Mouse (Mus musculus) retina, embryonic 14.5 days (tissue): ENCODE measurements at regions not wholly inside any gene's neighbourhood (a gene's known extent, or its start where the extent isn't known, plus 50 kb on each side); places are given as distances from the start of the nearest gene placed in this dataset.
A peak's percentile ranks its signal among the peaks of the same experiment; 100 is the strongest.
"Not testable (repeated sequence)": the region's sequence is repeated elsewhere in the genome, so short reads cannot be mapped to it uniquely, and the experiment has no call there.

Experiments used
- DNase-seq: peaks from one replicate; pipeline ENCODE4 v3.0.0-alpha.2; 2015; ENCODE audit warnings: low spot score

DNA sequence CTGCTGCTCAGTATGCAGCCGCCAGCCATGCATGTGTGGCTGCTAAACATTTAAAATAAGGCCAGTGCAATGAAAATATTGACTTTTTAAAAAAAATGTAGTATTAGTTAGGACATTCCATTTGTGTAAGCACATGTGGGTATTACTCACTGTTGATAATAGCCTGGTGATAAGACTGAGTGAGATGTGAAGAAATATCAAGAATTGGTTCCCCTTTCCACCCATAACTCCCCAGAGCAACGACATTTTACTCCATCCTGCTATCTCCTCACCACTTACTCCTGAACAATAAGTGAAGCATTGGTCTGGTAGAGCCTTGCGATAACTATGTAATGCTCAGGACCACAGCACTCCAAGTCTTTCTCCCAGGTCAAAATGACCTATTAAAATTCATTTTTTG lies 178.2 kb downstream of the Enc1 start:
- no peak for DNase-seq

DNA sequence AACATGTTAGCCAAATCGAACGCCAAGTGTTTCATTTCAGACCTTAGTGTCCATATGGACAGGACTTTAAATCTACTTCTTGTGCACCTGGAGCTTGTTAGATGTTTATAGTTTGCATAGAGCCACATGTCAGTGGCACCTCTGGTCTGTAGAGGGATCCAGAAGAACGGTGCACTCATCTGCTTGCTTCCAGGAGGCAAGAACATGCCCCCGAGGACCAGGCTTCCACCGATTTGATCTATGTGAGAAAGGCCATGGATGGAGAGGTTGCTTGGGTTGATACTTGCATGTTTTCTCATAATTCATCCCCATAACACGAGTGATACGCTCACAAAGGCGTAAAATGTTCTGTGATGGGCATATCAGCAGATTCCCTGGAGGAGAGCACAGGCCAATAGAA lies 177.8 kb downstream of the Enc1 start:
- no peak for DNase-seq

DNA sequence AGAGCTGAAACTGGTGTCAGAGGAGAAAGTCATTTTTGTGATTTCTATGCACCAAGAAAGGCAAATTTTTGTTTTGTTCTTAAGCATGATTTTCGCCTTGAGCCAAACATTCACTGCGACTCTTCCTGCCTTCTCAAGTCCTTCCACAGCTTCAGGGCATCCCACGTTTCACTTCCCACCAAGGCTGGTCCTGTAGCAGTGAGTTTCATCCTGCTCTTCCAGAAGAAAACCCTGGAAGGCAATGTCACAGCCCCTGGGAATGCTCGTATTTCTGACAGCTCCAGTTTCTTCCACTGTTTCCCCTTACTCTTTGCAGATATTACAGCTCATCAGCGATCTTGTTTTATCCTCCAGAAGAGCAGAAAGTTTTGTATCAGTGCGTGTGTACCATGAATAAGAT lies 177.2 kb downstream of the Enc1 start:
- no peak for DNase-seq

DNA sequence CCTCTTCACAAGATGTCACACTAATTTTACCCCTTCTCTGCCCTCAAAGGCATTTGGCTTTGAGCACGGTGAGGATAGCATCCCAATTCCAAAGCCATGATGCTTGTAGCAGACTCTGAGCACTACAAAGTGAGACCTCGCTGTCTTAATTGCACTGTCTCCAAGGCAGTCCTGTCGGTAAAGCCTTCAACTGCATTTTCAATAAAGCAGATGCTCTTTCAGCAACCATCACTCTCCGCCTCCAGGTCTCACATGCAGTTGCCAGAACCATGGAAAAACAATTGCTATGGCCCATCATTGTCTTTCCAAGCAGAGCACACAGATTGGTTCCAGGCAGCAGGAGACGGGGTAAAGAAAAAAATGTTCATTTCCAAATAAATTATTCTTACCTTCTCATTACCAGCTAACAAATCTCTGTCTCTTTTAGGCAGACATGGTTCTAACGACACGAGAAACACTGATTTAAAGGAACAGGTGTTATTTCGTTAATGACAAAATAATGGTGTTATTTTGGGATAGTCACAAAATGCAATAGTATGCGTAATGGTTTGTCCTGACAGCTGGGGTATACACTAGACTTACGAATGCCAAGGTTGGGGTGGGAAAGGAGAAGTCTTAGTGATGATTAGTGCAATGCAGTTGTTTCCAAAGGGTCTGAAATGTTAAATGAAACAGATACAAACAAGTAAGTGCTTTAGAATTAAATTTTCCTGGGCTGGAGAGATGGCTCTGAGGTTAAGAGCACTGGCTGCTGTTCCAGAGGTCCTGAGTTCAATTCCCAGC lies 175.2 kb downstream of the Enc1 start:
- no peak for DNase-seq

DNA sequence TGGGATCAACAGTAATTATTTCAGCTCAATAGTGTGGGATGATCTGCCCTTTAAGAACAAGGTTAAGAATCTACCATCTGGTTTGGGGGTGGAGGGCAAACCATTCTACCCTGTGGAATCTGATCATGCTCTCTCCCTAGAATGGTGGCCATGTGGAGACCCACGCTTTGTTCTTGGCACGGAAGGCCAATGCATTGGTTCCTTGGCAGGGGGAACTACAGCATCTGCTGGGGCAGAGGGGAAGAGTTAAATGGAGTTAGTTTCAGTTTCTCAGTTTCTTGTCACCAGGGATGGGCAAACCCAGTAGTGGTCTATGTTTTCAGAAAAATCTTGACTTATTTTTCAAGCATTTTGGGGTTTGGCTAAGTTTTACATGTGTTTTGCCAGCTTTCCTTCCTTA lies 174.5 kb downstream of the Enc1 start:
- DNase-seq: no peak

DNA sequence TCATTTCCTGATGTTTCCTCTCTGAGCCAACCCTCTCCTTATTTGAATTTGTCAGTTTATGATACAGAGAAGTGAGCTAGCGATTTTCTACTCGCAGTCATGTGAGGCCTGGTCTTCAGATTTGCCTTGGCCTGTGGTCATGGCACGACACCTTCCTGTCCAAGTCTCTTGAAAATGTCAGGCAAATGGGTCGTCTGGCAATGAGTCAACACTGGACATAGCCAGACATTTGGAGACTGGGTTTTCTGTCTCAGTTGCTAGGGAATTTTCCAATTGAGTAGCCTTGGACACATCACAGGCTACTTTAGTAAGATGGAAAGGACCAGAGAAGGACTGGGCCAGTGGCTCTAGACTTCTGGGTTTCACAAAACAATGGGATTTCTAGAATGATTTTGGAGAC lies 171.2 kb downstream of the Enc1 start:
- DNase-seq: no peak

DNA sequence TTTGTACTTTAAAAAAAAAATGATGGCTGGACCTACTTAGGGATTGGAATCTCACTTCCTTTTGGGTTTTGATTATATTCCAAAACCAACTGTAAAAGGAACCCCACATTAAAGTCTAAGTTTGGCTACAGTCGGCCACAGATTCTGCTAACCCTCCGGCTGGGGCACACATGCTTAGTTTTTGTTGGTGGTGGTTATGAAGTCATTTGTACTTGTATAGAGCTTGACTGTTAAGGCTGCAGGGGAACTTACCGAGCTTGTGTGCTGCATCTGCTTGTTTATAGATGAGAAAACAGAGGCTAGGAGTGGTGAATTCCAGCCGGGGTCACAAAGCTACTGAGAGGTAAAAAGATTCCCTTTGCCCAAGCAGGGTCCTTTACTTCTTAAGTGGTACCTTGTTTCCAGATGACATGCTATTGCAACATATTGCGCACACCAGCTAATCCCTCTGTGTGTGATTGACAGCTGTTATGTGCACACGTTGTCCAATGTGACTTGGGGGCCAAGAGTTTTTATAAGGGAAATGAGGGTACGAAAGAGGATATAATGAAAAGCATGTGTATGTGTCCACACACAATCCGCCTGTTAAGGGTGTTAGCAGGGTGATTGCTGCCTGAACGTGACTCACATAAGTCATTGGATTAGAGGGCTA lies 169.8 kb downstream of the Enc1 start:
- no peak for DNase-seq

DNA sequence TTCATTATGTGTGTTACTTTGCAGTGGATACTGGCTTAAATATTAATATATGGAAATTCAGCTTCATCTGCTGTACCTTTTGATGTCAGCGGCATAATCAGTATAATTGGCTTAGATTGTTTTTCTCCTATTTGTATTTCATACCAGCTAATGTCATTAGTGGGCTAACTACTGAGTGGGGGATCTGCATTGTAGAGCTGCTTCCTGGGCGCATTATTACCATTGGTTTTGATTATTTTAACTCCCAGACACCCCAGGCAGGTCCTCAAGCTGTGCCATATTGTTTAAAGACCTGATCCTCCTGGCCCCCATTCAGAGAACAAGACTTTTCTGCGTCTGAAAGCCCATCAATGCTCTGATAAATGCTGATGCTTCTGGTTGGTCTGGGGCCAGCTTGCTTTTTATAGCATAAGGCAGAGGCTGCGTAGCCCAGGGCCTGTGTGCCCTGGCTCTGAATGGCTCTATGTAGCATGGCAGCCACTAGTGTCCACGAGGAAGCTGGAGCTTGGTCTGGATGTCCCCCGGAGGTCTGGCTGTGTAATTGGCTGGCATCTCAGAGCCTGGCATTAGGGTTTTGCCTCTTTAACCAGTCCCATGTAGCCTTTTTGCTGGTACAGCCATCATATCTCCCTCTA lies 169.1 kb downstream of the Enc1 start:
- no peak for DNase-seq

DNA sequence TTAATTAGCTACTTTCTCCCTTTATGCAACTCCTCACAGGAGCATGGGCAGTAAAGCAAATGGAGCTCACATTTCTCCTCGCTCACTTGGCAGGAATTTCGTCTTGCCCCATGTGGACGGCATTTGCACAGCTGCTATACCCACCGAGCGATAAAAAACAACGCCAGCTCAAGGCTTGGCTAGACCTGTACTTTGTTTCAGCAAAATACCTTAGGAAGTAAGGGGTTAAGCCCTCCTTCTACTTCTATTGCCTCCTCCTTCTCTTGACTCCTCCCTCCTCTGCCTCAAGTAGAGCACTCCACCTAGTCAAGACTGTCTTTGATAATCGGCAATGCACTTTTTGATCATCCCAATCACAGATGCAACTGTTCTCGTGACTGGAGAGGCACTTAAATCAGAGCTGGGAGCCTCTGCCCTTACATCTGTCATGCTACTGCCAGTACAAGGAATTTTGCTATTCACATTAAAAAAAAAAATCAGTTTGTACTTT lies 168.4 kb downstream of the Enc1 start:
- no peak for DNase-seq

DNA sequence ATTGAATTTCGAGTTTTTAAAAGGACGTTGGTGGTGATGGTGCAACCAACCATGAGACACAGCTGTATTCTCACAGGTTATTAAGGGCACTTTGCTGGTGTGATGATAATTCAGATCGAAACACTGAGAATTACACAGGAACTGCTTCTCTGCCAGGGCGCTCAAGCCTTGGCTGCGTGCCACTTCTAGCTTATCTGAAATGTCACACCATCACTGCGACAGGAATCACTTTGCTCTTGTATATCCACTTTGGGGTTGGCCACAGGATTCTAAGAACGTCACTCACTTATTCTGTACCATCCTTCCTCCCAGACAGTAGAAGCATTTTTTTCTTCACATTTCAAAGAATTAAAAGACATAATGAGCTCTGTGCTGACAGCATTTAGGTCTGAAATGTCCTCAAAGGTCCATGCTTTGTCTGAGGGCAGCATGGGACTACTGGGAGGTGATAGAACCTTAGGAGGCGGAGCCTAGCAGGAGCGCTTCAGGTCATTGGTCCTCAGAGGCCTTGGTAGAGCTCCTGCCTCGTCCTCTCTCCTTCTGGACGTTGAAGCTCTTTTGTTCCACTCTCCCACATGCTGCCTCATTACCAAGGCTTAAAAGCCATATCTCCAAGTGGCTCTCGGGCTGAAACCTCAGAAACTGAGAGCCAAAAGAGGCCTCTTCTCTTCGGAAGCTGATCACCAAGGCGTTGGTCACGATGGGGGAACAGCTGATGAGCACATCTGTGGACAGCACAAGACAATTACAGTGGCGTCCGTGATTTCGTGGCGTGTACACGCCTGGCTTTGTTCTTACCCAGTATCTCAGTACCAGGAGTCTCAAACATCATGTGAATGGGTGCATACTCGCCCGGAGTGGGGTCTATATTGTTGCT lies 167.7 kb downstream of the Enc1 start:
- DNase-seq: peak; percentile 32

DNA sequence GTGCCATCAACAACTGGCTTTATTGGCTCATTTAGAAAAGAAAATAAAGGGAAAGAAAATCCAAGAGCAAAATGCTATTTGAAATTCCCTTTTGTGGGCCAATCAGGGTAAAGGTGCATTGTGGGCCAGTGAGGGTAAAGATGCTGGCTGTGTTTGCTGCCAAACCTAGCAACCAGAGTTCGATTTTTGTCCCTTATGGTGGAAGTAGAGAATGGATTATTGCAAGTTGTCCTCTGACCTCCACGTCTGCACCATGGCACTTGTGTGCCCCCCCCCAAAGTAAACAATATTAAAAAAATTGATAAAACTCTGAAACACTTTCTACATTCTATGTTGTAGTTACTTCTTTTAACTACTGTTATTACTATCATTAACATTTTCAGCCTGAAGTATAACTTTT lies 166.9 kb downstream of the Enc1 start:
- DNase-seq: no peak

DNA sequence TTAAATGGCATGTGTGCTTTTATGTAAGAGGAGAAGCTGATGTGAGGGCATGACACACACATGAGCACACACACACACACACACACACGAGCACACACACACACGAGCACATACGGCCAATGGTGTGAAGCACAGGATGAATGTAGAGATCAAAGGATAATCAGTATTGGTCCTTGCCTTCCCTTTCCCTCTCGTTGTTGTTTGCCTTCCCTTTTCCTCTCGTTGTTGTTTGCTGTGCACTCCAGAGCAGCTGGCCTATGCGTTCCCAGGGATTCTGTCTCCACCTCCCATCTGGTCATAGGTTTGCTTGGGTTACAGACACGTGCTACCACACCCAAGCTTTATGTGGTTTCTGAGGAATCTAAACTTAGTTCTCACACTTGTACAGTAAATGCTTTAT lies 165.8 kb downstream of the Enc1 start:
- no peak for DNase-seq

DNA sequence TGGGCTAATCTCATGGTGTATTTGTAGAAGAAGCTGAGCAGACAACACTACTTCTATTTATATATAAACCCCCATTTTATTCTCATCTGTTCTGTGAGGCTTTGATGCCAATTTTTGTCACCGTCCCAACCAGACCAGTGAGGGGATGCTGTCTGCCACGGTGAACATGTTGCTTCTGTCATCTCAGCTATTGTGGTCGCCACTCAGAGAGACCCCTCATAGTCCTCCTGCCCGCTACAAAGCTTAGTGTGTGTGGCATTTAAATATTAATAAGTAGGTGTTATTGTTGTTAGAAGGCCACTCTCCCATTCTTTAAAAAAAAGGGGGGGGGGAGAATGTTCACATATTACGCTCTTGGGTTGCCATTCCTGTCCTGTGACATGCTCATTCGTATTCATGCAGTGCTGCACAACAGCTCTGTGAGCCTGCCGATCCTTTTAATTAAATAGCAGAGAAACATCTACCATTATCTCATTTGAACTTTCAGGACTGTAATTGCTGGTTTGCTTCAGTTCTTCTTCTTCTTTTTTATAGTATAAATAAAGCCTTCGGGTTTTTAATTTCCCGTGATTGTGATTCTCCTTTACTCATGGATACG lies 161.4 kb downstream of the Enc1 start:
- DNase-seq: no peak

DNA sequence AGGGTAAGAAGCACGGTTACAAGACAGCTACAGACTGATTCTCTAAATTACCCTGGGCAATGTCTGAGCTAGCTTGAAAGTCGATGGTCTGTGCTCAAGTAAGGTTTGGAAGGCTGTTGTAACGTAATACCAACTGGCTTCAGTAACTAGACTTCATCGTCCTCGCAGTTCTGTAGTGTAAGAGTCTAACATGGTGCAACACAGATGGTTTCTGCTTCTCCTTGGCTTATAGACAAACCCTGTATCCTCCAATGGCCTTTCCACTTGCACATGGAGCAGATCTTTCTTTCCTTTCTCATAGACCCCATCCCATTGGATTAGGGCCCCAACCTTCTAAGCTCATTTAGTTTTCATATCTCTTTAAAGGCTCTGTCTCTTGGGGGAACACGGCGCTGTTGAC lies 160.7 kb downstream of the Enc1 start:
- DNase-seq: no peak

DNA sequence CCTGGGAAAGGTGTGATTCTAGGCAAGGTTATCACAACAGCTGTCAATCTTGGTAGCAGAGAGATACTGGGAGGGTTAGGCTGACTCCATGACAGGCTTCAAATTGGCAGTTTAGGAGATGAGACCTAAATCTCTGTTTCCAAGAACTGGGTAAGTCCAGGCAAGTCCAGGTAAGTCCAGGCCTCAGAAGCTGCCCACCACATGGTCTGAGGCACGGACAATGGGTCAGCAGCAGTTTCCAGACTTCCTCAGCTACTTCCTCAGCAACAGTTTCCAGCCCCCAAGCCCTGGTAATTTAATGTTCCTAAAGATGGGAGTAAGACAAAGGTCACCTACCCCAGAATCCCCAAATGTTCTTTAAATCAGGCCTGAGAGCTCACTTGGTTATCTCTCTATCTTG lies 157.1 kb downstream of the Enc1 start:
- DNase-seq: no peak

DNA sequence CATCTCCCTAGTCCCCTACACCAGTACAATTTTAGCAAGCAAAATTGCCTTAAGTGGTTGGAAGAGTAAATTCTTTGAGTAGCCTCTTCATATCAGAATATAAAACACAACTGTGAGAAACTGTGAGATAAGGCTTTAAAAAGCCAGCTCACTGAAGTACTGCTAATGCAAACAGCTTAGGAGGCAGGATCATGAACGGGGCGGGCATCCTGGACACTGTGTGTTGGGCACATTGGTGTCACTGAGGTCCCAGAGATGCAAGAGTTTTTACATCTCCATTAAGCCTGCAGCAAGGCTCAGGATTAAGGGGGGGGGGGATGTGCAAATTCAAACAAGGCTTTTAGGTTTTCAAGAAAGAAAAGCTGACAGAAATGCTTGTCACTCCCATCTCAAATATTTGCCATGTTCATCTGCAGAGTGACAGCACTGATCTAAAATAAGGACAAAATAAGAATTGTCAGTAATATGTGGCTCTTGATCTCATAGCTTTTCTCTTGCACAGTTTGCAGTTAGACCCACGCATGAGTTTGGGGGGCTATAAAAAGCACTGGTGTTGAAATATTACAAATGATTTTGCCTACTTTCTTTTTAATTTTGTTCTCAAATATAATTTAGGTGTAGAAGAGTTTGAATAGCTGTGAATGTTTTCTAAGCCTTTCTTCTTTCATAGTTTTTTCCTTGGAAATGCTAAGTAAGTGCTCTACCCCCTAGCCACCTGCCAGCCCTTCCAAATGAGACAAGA lies 156.2 kb downstream of the Enc1 start:
- DNase-seq: no peak

DNA sequence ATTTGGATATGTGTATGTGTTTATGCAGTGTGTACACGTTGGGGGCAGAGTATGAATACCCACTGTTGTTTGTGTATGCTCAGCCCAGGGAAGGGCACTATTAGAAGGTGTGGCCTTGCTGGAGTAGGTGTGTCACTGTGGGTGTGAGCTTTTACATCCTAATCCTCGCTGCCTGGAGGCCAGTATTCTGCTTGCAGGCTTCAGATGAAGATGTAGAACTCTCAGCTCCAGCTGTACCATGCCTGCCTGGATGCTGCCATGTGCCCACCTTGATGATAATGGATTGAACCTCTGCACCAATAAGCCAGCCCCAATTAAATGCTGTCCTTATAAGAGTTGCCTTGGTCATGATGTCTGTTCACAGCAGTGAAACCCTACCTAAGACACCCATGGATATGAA lies 155.4 kb downstream of the Enc1 start:
- not testable (repeated sequence) for DNase-seq

DNA sequence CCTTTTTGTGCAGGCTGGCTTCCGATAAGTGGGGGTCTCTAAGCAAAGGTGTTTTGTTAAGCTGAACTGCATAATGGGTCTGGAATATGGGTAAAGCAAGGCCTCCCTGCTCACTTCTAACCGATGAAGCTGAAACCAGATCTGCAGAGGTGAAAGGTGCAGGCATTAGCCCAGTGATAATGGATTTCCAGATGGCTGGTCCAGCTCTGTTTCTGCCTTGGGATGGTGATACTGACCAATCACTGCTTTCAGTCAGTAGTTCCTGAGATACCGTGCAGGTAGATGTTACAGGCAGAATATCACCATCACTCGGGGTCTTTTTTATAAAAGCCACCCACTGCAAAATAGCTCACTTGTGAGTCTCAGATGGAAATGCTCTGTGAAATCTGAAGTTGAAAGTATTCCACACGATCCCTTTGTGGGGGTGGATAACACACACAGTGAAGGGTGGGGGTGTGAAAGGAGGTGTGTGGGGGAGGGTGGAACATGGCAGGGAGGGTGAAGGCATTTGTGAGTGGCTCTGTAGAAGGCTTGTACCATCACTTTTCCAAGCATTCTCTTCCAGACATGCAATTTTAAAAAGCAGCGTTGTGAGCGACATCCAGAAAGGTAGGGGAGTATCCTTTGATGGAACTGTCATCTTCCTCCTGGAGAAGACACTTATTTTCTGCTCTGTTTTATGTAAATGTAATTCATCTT lies 154.0 kb downstream of the Enc1 start:
- DNase-seq: no peak

DNA sequence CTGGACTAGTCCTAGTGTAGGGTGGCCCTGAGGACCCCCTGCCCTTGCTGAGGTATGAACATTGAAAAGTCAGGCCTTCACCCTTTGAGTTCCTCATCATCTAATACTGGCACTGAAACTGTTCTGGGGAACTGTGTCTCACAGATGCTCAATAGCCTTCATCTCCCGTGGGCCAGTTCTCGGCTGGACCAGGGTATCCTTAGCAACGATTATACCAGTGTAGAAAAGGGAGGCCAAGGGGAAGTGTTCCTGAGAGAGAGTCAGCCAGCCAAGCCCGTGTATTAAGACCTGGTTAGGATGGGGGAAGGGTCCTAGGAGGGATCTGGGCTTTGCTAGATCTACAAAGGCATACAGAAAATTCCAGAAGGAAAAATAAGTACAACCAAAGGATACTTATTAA lies 153.2 kb downstream of the Enc1 start:
- no peak for DNase-seq

DNA sequence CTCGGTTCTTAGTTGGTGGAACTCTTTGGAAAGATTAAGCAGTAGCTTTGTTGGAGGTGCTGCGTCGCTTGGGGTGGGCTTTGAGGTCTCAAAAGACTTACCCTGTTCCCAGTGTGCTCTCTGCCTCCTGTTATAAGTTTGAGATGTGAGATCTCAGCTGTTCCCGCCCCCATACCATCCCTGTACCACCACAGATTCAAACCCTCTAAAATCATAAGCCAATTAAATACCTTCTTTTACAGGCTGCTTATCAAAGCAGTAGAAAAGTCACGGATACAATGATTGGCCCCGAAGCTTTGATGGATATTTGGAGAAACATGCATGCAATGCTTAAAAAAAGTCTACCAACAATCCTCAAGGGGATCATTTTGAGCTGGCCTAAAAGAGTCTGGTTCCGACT lies 152.6 kb downstream of the Enc1 start:
- DNase-seq: no peak
